Mouse (Mus musculus): ENCODE data around the gene Plcb3.

Plcb3 gene

DNA sequence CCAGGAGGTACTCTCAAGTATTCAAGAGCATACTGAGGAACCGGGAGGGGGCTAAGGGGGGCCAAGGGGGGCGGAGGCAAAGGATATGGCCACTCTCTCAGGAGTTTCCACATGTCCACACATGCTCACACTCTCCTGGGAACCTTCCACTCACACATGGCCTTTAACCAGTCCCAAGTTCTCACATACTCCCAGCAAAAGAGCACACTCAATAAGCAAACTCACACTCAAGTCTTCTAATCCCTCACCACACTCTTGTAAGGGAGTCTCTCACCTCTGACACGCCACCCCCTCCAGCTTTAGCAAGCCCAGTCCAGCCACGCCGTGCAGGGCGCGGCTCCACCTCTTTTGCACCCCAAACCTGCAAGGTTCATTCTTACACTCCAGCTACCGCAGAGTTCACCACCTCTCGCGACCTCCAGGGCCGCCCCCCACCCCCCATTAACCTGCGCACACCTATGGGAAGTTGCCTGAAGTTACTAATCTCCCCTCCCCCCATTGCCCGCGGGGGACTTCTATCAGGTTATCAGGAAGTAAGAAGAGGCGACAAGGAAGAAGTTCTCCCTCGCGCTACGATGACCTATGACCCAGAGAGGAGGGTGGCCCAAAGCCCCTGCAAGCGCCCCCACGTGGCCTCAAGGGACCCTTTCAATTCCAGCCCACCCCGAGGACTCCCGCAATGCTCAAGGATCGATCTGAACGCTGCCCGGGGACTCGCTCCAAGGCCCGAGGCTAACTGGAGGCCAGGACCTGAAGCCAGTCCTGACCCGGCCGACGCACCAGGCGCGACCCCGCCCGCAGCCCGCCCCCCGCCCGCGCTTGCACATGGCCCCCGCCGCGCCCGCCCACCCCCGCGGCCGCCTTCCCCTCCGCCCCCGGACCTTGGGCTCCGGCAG lies 55.3 kb downstream of the Plcb3 start:
- DNase-seq (ENCODE audit: low read depth, low spot score): peak; percentile 51

DNA sequence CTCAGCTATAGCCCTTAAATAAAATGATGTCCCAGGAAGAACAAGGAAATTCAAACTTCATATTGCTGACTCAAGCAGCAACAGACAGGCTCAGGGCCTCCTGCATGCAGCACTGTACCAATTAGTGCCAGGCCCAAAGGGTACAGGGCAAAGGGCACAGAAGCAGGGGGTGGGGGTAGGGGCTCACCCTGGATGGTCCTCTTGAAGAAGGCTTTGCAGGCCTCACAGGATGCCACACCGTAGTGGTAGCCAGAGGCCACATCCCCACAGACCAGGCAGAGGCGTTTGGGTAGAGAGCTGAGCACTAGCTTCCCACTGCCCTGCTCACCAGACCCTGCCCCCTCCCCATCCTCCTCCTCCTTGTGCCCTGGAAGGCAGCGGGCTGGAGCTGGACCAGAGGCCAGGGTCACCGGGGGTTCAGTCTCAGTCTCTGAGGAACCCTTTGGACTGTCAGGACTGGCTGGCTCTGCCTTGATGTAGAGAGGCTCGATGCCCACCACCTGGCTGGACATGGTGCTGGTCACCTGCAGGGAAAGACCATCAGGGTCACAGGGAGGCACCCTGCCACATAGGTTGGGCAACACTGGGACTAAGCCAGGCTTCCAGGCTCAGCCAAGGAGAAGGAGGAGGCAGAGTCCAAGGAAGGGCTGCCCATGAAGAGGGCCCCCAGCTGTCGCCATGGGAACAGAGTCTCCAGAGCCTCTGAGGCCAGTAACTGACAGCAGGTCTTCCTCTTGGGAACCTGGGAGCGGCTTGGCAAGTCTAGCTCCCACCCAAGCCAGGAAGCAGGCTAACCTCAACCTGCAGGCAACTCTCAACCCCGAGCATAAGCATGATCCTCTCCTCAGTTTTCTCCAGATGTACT lies 56.2 kb downstream of the Plcb3 start:
- DNase-seq (ENCODE audit: low read depth, low spot score): peak; percentile 73

DNA sequence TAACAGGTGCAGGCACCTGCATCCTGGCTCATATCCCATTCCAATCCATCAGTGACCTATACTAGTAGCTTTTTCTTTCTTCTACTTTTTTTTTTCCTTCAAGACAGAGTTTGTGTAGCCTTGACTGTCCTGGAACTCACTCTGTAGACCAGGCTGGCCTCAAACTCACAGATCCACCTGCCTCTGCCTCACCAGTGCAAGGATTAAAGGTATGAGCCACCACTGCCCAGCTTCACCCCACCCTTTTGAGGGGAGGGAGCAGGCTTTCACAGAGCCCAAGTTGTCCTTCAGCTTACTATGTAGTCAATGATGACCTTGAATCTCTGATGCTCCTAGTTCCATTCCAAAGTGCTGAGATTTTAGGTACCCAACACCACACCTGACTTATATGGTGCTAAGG lies 56.8 kb downstream of the Plcb3 start:
- DNase-seq (ENCODE audit: low read depth, low spot score): no peak

DNA sequence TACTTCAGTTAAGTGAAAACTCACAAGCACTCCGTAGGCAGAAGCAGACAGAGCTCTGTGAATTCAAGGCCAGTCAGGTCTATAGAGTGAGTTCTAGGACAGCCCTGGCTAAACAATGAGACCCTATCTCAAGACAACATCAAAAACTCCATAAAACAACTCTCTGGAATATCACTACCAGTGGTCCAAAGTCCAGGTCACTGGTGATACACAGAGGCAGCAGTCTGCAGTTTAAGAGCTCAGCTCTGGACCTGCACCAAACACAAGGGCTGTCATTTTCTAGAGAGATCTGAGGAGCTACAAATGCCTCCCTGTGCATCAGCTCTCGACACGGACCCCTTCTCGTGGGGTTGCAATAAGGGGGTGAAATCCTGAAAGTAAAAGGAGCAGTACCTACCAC lies 57.9 kb downstream of the Plcb3 start:
- DNase-seq (ENCODE audit: low read depth, low spot score): no peak

DNA sequence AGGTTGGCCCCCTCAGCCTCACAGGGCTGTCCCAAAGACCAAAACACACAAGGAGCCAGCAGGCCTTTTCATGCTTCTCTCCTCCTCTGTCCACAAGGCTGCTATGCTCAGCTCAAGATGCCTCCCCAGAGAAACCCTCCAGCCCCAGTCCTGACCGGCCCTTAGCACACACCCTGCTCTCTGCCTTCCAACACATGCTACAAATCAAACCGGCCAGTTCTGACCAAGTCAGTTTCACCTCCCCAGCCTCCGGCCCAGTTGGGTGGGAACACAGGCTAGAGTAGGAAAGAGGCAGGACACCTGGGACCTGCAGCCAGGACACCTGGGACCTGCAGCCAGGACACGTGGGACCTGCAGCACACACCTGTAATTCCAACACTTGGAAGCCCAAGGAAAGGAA lies 59.8 kb downstream of the Plcb3 start:
- no peak for DNase-seq (ENCODE audit: low read depth, low spot score)

DNA sequence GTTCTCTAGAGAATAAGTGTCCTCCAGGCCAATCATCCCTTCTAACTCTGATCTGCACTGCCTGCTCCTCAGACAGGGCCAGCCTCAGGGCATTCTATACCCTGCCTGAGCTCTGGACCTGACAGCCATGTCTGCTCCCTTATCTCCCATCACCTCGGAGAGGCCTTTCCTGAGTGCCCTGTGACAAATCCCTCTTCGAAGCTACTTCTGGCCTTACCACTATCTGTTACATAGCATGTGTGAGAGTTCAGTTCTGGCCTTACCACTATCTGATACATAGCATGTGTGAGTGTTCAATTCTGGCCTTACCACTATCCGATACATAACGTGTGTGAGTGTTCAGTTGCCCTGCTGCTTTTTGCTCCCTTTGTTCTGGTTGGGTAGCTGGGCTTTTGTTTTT lies 61.0 kb downstream of the Plcb3 start:
- no peak for DNase-seq (ENCODE audit: low read depth, low spot score)

DNA sequence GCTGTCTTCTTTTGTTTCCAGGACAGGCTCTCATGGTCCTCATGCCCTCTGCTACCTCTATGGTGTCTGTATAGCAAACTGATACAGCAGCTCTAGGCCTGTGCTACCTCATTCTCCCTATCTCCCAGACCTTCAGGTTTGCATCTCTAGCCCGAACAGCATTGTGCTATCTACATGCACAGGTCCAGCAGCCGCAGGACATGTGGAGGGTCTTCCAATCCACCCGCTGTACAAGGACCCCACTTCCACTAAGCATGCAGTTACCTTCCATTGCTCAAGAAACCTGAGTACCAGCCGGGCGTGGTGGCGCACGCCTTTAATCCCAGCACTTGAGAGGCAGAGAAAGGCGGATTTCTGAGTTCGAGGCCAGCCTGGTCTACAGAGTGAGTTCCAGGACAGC lies 61.7 kb downstream of the Plcb3 start:
- no peak for DNase-seq (ENCODE audit: low read depth, low spot score)

DNA sequence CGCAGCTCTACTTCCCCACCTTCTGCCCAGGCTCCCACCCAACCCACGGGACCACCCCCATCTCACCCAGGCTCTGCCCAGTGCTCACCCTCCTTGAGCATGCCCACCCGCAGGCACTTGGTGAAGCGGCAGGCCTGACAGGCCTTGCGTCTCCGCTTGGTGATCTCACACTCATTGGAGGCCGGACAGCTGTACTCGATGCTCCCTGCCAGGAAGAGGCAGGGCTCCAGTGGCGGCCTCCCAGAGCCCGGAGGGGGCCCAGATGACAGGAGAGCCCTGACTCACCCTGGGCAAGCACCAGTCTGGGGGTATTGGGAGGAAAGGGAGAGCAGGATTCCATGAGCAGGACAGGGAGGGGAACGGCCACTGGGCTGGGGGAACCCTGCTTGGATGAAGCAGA lies 62.3 kb downstream of the Plcb3 start:
- no peak for DNase-seq (ENCODE audit: low read depth, low spot score)

DNA sequence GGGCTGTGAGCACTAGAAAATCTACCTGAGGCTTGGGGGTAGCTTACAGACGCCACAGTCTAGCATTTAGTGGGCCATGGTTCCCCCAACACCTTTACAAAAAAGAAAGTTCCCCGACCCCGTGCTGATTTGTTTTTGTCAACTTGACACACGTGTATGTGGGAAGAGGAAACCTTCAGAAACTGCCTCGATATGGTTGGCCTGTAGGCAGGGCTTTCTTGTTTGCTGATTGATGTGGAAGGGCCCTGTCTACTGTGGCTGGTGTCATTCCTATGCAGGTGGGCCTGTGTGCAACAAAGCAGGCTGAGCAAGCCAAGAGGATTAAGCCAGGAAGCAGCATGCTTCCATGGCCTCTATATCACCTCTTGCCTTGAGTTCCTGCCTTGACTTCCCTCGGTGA lies 63.2 kb downstream of the Plcb3 start:
- DNase-seq (ENCODE audit: low read depth, low spot score): no peak

DNA sequence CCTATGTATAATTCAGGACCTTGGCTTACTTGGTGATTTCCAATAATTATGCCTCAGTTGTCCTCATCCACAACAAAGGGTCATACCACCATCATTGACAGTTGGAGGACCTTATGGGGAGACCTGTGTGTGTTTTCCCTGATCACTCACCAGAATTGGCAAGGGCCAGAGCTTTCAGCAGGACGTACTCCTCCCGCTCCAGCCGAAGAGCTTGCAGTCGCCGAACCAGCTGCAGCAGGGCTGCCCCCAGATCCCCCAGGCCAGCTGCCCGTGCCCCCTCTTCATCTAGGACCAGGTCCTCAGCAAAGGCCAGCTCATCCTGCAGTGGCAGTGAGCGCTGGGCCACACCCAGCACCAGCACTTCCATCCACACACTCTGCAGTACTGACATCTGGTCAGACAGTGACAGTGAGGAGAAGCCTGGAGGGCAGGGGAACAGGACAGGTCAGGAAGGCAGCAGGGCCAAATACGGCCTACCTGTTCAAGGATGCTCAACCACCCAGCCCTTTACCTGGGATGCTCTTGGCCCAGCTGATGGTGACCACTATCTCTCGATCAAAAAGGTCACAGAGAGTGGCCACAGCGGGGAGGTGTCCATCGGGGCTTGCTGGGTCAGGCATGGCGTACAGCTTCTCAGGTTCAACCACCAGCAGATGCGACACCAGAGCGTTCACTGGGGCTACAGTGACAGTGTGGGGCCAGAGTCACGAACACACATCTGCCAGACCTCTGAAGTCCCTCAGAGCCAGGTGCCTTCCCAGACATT lies 63.9 kb downstream of the Plcb3 start:
- DNase-seq (ENCODE audit: low read depth, low spot score): no peak

DNA sequence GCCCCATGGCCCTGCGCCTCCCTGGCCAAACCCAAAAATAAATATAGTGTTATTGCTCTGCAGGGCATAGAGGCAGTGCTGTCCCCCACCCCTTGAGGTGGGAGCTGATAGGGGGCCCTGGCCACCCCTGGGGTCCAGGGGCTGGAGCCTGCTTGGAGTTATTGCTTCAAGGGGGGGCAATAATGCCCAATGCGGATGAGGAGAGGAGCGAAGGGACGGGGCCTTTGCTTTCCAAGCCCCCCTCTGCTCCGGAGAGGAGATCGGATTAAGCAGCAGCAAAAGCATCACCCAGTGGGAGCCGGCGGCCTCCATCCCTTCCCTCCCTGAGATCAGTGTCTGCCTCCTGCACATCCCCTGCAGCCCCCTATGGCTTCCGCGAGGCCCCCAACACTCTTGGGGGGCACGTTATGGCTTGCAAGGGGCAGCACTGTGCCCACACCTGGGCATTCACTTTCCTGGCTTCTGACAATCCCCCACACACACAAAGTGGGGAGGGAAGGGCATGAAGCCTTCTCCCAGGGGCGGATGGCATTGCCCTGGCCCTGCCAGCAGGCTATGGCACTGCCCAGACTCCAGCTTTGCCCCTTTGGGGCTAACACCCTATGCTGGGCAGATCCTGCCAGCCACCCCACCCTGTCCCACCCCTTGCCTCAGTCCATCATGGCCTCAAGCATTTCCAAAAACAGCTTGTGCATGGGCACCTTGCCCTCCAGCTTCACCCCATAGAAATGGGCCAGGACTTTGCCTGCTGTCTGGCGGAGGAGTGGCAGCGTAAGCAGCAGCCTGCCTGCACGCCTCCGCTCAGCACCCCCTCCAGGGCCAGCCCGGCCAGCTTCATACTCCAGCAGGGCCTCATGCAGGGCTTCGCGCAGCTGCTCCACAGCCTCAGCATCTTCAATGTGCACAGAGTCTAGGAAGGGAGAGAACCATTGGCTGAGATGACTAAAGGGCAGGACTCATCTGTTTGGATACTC lies 64.9 kb downstream of the Plcb3 start:
- no peak for DNase-seq (ENCODE audit: low read depth, low spot score)

DNA sequence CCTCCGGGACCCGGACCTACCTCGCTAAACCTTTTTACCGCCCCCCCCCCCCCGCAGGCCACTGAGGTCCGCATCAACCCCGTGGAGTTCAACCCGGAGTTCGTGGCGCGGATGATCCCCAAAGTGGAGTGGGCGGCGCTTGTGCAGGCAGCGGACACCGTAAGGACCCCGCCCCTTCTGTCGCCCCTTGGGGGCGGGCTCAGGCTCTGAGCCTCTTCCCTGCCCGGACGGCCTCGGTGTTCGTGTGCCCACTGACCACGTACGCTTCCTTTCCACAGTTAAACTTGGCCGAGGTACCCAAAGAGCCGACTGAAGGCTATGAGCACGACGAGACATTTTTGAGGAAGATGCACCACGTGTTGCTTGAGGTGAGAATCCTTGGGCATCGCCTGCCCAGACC lies 66.0 kb downstream of the Plcb3 start:
- peak; percentile 75 for DNase-seq (ENCODE audit: low read depth, low spot score)

DNA sequence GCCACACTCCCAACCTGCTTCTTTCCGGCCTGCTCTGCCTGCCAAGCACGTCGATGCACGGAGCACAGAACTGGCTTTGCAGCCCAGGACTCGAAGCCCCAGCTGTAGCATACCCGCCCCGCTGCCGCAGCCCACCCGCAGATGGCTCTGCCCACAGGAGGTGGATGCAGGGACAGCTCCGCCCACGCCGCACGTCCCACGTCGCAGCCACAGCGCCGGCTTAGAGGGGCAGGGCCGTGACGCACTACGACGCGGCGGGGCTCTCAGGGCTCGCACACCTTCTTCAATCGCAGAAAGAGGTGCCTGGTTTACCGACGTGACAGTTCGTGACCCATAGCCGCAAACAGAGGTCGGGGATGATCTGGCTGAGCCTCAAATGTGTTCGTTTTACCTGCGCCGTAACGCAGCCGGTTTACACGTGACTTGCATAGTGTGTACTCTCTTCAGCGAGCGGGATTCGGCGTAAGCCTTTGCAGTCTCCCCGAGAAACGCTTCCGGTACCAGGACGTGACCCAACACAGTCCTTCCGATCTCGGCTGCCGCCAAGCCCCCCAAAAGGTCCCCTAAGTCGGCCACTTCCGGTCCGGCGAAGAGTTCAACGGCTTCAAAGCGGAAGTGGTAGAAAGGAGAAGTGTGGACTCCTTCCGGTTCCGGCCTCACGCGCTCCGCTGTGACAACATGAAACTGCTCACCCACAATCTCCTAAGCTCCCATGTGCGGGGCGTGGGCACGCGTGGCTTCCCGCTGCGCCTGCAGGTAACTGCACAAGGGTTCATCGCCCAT lies 66.6 kb downstream of the Plcb3 start, which contains the start of the genes Trmt112 and Prdx5:
Gene Trmt112, plus strand, starts transcription at position 192 of the 783 bp plus-strand sequence.
Gene Prdx5, minus strand, starts transcription at position 600 of the 783 bp plus-strand sequence.
- DNase-seq (ENCODE audit: low read depth, low spot score): peak; percentile 98

DNA sequence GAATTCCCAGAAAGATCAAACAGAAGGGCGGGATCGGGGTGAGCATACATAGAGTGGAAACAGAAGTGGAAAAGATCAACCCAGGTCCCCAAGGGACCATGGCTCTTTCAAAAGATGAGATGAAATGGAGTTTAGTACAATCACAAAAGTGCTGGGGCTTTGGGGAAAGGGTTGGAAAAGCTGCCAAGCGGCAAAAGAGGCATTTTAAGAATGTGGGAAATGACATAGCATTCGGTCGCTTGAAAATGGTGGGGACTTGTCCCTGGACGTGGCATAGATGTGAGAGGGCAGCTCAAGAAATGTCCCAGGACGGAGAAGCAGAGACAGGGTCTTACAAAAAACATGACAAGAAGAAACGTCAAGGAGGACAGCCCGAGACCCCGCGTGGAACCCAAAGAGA lies 67.2 kb downstream of the Plcb3 start:
- DNase-seq (ENCODE audit: low read depth, low spot score): peak; percentile 49

DNA sequence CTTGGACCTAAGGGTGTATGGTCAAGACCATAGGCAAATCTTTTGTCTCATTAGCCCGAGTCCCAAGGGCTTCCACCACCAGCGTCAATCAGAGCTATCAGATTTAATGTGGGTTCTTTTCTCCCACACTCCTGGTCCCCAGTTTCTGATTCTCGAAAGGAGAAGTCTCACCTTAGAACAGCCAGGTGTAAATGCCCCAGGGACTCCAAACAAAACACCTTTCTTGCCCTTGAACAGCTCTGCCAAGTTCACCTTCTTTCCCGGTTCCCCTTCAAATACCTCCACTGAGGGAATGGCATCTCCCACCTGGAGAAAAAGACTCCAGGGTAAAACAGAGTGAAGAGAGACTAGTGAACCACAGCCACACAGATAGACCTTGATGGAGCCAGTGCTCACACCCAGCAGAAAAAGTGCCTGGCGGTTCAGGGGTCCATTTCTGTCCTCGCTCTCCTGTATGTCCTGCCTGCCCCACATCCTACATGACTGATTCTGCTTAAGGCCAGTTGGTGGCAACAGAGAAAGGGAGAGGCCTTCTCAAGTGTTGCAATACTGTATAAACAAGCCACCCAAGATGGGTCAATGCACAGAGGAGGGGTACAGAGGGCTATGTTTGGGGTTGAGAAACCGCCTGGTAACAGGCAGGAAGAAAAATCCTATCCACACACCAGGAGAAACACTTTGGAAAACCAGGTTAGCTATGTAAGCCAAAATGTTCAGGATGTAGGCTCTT lies 68.3 kb downstream of the Plcb3 start:
- DNase-seq (ENCODE audit: low read depth, low spot score): peak; percentile 37

DNA sequence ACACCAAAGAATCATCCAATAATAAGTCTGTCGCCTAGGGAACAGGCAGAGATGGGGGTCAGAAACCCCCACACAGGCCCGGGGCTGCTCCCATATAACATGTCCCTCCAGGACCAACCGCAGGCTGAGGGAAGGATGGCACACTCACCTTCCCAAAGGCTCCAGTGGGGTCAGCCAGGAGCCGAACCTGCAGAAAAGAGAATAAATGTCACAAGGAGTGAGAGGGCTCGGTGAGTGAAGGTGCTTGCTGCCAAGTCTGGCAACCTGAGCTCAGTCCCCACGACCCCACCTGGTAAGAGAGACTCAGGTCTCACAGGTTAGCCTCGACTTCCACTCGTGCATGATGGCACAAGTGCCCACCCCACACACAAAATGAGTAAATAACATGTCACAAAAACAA lies 69.2 kb downstream of the Plcb3 start:
- no peak for DNase-seq (ENCODE audit: low read depth, low spot score)

DNA sequence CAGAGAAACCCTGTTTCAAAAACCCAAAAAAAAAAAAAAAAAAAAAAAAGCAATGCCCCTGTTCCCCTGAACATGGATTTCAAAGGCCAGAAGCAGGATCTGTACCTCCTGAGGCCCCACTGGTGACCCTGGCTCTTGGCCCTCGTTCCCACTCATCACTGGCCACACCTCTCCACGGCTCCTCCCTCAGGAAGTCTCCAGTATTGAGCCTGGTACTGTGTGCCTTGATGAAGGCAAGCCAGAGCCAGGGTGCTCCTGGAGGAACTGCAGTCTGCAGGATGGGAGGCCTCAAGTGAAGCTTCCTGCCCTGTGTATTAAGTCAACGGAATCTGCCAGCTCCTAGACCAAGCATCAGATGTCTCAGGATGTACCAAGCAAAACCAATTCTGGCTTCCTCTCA lies 70.1 kb downstream of the Plcb3 start:
- DNase-seq (ENCODE audit: low read depth, low spot score): no peak

DNA sequence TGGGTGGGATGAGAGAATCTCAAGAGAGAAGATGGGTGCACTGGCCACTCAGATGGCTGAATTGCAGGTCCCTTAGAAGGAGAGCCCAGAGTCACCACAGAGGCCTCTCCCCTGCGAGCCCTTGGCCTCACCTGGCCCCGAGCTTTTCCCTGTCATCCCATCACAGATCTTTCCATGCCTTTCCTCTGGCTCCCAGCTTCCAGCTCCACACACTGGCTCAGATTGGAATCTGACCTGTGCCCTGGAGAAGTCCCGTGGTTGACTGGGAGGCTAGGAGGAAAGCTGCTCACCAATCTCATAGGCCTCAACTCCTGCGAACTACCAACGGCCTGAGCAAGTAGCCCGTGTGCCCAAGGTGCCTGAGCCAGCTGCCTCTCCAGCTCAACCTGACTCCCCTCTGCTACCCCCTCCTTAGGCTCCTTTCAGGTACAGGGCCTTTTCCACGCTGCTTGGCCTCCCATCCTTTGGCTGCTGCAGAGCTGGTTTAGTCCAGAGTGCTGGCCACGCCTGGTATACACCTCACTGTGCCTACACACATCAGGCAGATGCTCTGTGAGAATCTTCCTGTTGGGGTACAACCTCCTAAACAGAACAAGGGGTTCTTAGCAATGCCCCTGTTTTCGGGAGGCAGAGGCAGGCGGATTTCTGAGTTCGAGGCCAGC lies 70.6 kb downstream of the Plcb3 start:
- DNase-seq (ENCODE audit: low read depth, low spot score): no peak

DNA sequence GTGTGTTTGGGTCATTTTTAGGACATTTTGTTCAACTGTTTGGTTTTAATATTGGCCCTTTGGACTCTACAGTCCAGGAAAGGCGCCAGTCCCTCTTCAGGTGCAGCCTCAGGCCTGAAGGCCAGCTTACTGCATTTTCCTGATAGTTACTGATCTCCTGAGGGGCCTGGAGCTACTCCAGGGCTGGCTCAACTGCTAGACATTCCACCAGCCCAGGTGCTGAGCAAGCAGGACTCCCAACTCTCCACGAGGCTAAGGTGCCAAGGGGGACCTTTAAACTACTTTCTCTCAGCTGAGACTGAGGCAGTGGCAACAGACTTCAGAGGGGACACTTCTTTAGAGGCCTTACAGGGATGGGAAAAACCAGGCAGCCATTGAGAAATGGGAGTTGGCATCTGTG lies 71.4 kb downstream of the Plcb3 start:
- no peak for DNase-seq (ENCODE audit: low read depth, low spot score)
